Mouse (Mus musculus) heart, adult 9 months (tissue): ENCODE results near the gene Psmd14.

Experiments used
- DNase-seq, 2 experiments: peaks; one replicate each; pipeline ENCODE4 v3.0.0; 2022; ENCODE audit warnings: low spot score in 2 of 2

Psmd14 gene

DNA sequence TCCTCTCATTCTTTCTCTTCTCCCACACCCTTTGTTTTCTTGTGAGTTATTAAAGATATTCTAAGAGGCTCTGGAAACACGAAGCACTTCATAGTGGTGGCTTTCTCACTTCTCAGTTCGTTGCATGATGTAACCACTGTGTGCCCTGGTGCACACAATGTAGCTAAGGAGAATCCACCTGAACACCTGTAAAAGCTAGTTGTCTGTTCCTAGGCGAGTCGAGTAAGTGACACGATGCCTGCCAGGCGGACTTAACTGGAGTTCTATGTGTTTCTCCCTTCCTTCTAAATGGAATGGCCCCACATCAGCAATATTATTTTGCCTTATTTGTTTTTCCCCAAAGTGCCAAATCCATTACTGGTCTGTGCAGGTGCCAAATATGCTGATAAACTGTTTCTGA, 101.6 kb downstream of the Psmd14 start:
- no peak for DNase-seq

- no peak for DNase-seq
Measured at GRCm38 (mm10) chr2:61813521-61813920, 102.0 kb downstream of the Psmd14 start.

GRCm38 (mm10) chr2:61814548-61815473, 103.3 kb downstream of the Psmd14 start:
- DNase-seq = no peak

DNA sequence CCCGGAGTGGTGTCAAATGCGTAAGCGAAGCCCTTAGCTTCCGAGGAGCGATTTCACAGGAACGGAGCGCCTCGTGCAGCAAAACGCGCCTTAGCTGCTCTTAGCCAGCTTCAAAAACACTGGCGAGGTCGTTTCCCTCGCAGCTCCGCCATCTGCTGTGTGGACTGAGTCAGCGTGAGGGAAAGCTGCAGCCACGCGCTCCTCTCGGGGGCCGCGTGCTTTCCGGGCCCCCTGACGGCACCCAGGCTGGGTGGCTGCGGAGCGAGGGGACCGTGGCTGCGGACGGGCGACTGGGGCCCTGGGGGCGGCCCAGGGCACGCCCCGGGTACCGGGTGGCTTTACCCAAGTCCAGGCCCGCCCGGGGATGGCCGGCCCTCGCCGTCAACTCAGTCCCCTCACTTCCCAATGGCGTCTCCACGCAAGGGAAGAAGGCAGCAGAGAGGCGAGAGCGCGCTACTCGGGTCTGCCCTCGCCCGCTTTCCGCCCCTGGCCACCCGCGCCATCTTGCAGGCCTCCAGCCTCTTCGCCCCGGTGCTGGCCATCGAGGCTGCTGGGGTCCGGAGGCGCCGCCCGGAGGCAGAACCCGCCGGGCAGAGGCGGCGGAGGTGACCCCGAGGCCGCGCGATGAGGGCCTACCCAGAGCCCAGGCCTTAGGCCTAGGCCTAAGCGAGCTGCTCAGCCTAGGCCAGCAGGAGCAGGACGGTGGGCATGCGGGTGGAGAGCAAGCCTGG, 104.3 kb downstream of the Psmd14 start:
- no peak for DNase-seq

- no peak for DNase-seq
Measured at GRCm38 (mm10) chr2:61818197-61818596, 106.7 kb downstream of the Psmd14 start.

DNA sequence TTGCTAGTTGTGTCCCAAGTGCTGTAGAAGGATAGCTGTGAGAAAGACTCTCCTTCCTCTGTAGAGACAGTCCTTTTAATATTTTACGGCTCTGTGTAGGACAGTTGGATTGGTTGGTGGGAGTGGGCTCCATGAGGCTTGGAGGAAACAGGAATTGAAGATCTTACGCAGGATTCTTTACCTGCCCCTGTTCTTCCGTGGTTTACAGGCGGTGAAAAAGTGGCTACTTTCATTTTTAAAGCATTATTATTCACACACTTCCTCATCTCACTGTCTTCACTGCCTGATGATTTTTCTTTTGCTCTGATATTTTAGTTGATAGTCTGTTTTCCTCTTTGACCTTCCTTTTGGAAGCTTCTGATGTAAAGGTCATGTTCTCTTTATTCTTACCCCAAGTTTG, 108.7 kb downstream of the Psmd14 start:
- no peak for DNase-seq

DNA sequence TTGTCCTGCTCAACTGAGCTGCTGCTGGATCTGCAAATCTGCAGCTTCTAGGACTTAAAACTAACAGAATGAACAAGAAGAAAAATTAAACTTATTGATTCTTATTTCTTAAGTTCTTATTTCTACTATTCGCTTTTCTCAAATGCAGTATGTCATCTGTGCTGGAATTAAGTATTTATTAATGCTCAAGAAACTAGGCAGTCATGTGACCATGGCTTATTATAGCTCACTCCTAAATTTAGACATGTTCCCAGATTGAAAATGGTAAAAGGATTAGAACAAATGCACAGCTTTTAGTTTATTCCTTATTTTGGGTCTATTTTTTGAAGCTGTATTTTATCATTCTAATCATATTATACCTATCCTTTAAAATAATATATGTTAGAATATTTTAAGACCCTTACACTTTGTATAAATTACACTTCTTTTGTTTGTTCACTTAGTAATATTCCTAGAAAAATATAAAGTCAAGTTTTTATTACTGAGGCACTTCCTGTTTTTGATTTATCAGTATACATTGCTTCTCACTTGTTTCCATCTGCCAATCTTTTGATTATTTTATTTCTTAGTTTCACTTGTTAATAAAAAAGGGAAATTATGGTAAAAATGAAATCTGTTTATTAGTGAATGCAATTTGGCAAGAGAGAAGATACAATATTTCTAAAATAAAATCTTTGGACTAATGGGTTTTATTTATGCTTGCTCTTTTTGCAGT, 112.1 kb downstream of the Psmd14 start:
- no peak for DNase-seq

- no peak for DNase-seq
Measured at GRCm38 (mm10) chr2:61837243-61837806, 125.8 kb downstream of the Psmd14 start.
